8 mouse cellular contexts compared by ENCODE assay signal in genomic region chr13:93498211-93499166, GRCm38 (mm10). TPM values are rescaled to one million over a fixed set of nuclear protein-coding genes. Genes with fewer than 3 reads are reported as not detected.
DNase-seq lines count a peak whose midpoint lies in the region; ATAC-seq lines count a peak whose summit lies in the region.

No protein-coding gene starts in this region.

- peak; percentile 59 for DNase-seq in Muller cell, postnatal 12 days (ENCODE audit: inconsistent ontology term)
- peak; percentile 24 for DNase-seq in cerebellum, adult 8-10 months
- peak; percentile 19 to 25 for DNase-seq in layer of hippocampus, postnatal 25 days (ENCODE audit: extremely low spot score in 1 of 2, low spot score in 1 of 2)
- peak; percentile 53 to 60 for DNase-seq in lung, postnatal 4 days
- peak; percentile 47 for DNase-seq in retina, postnatal 1 day
- DNase-seq in thymus, postnatal 4 days: peak; percentile 71

- ATAC-seq in frontal cortex, adult (ENCODE audit: low TSS enrichment): peak; percentile 28
- peak; percentile 5 to 19; a peak in 2 of 4 replicates for ATAC-seq in hematopoietic stem cell, adult 5-6 weeks (replicated peaks in 1 of 2; ENCODE audit: insufficient read depth in 1 of 2, low FRiP score in 2 of 2, low TSS enrichment in 1 of 2, low read depth in 1 of 2, poor library complexity in 2 of 2, severe bottlenecking in 2 of 2)

RNA-seq across cellular contexts. Expression of gene Jmy, which starts 1.1 kb away (rescaled TPM):
- 17.0 and 17.8 TPM in 2 replicates for total RNA-seq in hematopoietic stem cell, adult 5-6 weeks (2017)
- 10 to 100 TPM; 40.5 to 41.8 TPM for total RNA-seq in layer of hippocampus, postnatal 25 days (2021)

Comparison
In these comparisons a context has a peak if more than half of its experiments do, and no peak if none do; other contexts are left out.
1. Peak in every context shown above with its lines: DNase-seq and ATAC-seq.